Comparison of ENCODE assay signal across 11 mouse cellular contexts in the genomic region with DNA sequence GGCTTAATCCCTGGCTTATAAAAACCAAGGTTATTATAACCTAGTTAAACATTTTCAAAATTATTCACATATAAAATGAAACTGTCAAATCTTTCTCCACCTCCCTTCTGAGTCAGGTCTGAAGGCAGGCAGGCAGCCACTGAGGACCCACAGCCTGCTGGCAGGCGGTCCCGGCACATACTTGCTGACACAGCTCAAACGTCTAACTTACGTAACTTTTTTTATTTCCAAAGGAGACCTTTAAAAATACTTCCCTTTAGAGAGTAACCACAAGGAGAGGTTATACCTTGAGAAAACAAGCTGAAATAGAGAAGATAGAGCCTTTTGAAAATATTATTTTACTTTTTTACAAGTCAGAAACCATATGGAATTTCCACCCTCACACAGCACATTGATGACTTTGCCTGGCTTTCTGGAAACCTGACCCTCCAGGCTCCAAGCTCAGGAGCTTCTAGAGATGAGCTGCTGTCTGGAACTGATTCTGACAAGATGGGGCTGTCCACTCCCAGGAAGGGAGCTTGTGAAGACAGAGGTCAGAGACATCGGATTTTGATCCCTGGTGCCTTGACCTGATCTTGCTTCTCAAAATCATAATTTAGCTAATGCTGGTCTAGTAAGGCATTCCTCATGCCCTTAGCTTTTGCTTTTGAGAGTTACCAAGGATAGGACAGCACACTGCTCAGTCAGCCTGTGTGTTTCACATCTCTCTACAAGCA. TPM values are rescaled to one million over a fixed set of nuclear protein-coding genes. Genes with fewer than 3 reads are reported as not detected.
DNase-seq lines count a peak whose midpoint lies in the region; ATAC-seq and TF ChIP-seq lines count a peak whose summit lies in the region.
"Had no signal": no experiment of that assay in that cellular context is flagged by ENCODE, and none has a peak within 500 bp of the region (broad histone marks: within the 10 kb centered on the region; RNA-seq: fewer than 3 reads in every experiment).

No protein-coding gene starts in this region.

- no peaks in the 10 kb centered on the region for H3K27me3 ChIP-seq in kidney, embryonic 14.5 days (ENCODE audit: control insufficient read depth, insufficient read depth, low read length)
- no peaks in the 10 kb centered on the region for H3K27me3 ChIP-seq in embryonic facial prominence, embryonic 13.5 days
- H3K27me3 ChIP-seq in limb, embryonic 14.5 days (ENCODE audit: control insufficient read depth, insufficient read depth, low read length) = no peaks in the 10 kb centered on the region

- 25% methylated on average over 5 of the region's 5 CpGs for WGBS in kidney, embryonic 14.5 days
- WGBS in embryonic facial prominence, embryonic 13.5 days = 24% methylated on average over 5 of the region's 5 CpGs
- WGBS in limb, embryonic 14.5 days = 14% methylated on average over 5 of the region's 5 CpGs

- DNase-seq in kidney, adult 11 months = peak; percentile 56
- DNase-seq in ES-E14 (ENCODE audit: low read depth, low spot score) = no peak
- DNase-seq in limb, embryonic 14.5 days (ENCODE audit: low spot score) = peak; percentile 60
- no peak for DNase-seq in cerebellum, postnatal 10 days
- no peak for DNase-seq in right cerebral cortex, postnatal 25 days
- DNase-seq: heart, adult 18-20 months; retina, postnatal 1 day; thymus, adult 18-20 months had no signal

- H3K27ac ChIP-seq in kidney, embryonic 14.5 days (ENCODE audit: low read depth, low read length) = no peak overlapping the region
- H3K27ac ChIP-seq in ES-E14 (ENCODE audit: insufficient read depth, low read depth, low read length, poor library complexity, severe bottlenecking) = no peak overlapping the region
- 0 out of 2 replicates have a peak overlapping the region, but pooled peaks have one; percentile 33 for H3K27ac ChIP-seq in embryonic facial prominence, embryonic 13.5 days
- peak overlapping the region; percentile 71 for H3K27ac ChIP-seq in limb, embryonic 14.5 days (replicated peaks; ENCODE audit: low read depth, low read length)

- H3K9me3 ChIP-seq in kidney, embryonic 14.5 days (ENCODE audit: control insufficient read depth, low read length) = no peaks in the 10 kb centered on the region
- H3K9me3 ChIP-seq in ES-E14 (ENCODE audit: control insufficient read depth, insufficient read depth, low read depth, low read length) = no peaks in the 10 kb centered on the region
- no peaks in the 10 kb centered on the region for H3K9me3 ChIP-seq in embryonic facial prominence, embryonic 13.5 days
- H3K9me3 ChIP-seq in limb, embryonic 14.5 days (ENCODE audit: control insufficient read depth, low read length) = no peaks in the 10 kb centered on the region

- H3K4me1 ChIP-seq in kidney, embryonic 14.5 days (ENCODE audit: control insufficient read depth, insufficient read depth, low read length) = no peaks in the 10 kb centered on the region
- 0 out of 4 replicates have a peak, but pooled peaks cover 0 to 2% of the 10 kb centered on the region in 2 experiments for H3K4me1 ChIP-seq in ES-E14 (ENCODE audit: control insufficient read depth in 2 of 2, insufficient read depth in 2 of 2, low read length in 2 of 2, poor library complexity in 1 of 2)
- peaks cover 32% of the 10 kb centered on the region for H3K4me1 ChIP-seq in embryonic facial prominence, embryonic 13.5 days
- peaks cover 37% of the 10 kb centered on the region for H3K4me1 ChIP-seq in limb, embryonic 14.5 days (ENCODE audit: control insufficient read depth, insufficient read depth, low read length)

- no peaks in the 10 kb centered on the region for H3K36me3 ChIP-seq in kidney, embryonic 14.5 days (ENCODE audit: control insufficient read depth, insufficient read depth, low read length)
- no peaks in the 10 kb centered on the region for H3K36me3 ChIP-seq in ES-E14 (ENCODE audit: control insufficient read depth, insufficient read depth, low read length, poor library complexity, severe bottlenecking)
- no peaks in the 10 kb centered on the region for H3K36me3 ChIP-seq in embryonic facial prominence, embryonic 13.5 days
- H3K36me3 ChIP-seq in limb, embryonic 14.5 days (ENCODE audit: control insufficient read depth, insufficient read depth, low read length) = no peaks in the 10 kb centered on the region

- H3K4me3 ChIP-seq in kidney, embryonic 14.5 days (ENCODE audit: low read length) = no peak overlapping the region
- H3K4me3 ChIP-seq in ES-E14 (ENCODE audit: insufficient read depth in 1 of 2, low read depth in 1 of 2, low read length in 2 of 2, poor library complexity in 1 of 2, severe bottlenecking in 1 of 2) = no peak overlapping the region
- H3K4me3 ChIP-seq in embryonic facial prominence, embryonic 13.5 days = no peak overlapping the region
- H3K4me3 ChIP-seq in limb, embryonic 14.5 days (replicated peaks; ENCODE audit: low read length) = no peak overlapping the region

- no peak overlapping the region for H3K9ac ChIP-seq in kidney, embryonic 14.5 days (ENCODE audit: low read depth, low read length)
- no peak overlapping the region for H3K9ac ChIP-seq in ES-E14 (ENCODE audit: insufficient read depth, low read depth, low read length, poor library complexity, severe bottlenecking)
- no peak overlapping the region for H3K9ac ChIP-seq in embryonic facial prominence, embryonic 13.5 days
- H3K9ac ChIP-seq in limb, embryonic 14.5 days (ENCODE audit: low read depth, low read length, severe bottlenecking) = no peak overlapping the region

- in situ Hi-C loops in ES-E14 (cut with MboI; ENCODE audit: low sequenced_read_pairs in 2 of 2, unreplicated experiment in 2 of 2) = loop anchor here in 1 of 2 experiments (10.0 kb wide), 1 partner anchor 130 kb away; no protein-coding TSS in a partner anchor

- TF ChIP-seq POLR2A in limb, embryonic 14.5 days (IDR thresholded peaks at IDR 0.05; ENCODE audit: borderline replicate concordance, extremely low read depth, insufficient read depth, insufficient read length) = no peak

- no peak overlapping the region for H3K4me2 ChIP-seq in kidney, embryonic 14.5 days (replicated peaks; ENCODE audit: low read depth, low read length)
- H3K4me2 ChIP-seq in embryonic facial prominence, embryonic 13.5 days = no peak overlapping the region
- H3K4me2 ChIP-seq in limb, embryonic 14.5 days (replicated peaks; ENCODE audit: low read depth, low read length, severe bottlenecking) = no peak overlapping the region

- no peak for ATAC-seq in kidney, embryonic 14.5 days (ENCODE audit: low FRiP score, low TSS enrichment)
- ATAC-seq in embryonic facial prominence, embryonic 13.5 days (ENCODE audit: insufficient number of reproducible peaks, insufficient read depth, low FRiP score, low TSS enrichment, low read depth) = no peak
- ATAC-seq in limb, embryonic 14.5 days (ENCODE audit: low FRiP score, low read depth) = peak; percentile 86
- ATAC-seq in erythroblast, adult 5-6 weeks (replicated peaks; ENCODE audit: low FRiP score, poor library complexity, severe bottlenecking) = no peak

TF ChIP-seq in ES-E14, 5 proteins besides CTCF, POLR2A, EP300 and RAD21:
- TF ChIP-seq ZNF384 (IDR thresholded peaks at IDR 0.05; ENCODE audit: low read depth, low read length) (no peak), CHD2 (IDR thresholded peaks at IDR 0.05; ENCODE audit: low read depth, low read length) (no peak), HCFC1 (IDR thresholded peaks at IDR 0.05; ENCODE audit: borderline replicate concordance, insufficient read depth, low read length) (no peak), MAFK (IDR thresholded peaks at IDR 0.05; ENCODE audit: insufficient read depth, low read depth, low read length) (0 out of 2 replicates have a peak, but pooled peaks have one; percentile 16), ZC3H11A (IDR thresholded peaks at IDR 0.05; ENCODE audit: borderline replicate concordance, low read depth, low read length) (no peak)
TF ChIP-seq in ES-E14: peak in this region for 1.

RNA-seq across cellular contexts. Expression of a gene that starts 59.9 kb away (rescaled TPM):
- polyA plus RNA-seq in kidney, embryonic 14.5 days (2014; fragmentation: Nextera tagmentation; extraction: Ambion mirVana) = 23.6 and 32.4 TPM in 2 replicates
- total RNA-seq in ES-E14 (2012; rRNA removed) = 13.8 and 15.6 TPM in 2 replicates
- 24.3 and 24.9 TPM in 2 replicates for polyA plus RNA-seq in embryonic facial prominence, embryonic 13.5 days (2015; fragmentation: Nextera tagmentation; extraction: Ambion mirVana)
- polyA plus RNA-seq in limb, embryonic 14.5 days (2012; rRNA removed) = 8.4 and 8.5 TPM in 2 replicates
- 17.2 and 23.0 TPM in 2 replicates for polyA plus RNA-seq in limb, embryonic 14.5 days (2014; fragmentation: Nextera tagmentation; extraction: Ambion mirVana)
- total RNA-seq in erythroblast, adult 5-6 weeks (2015; ENCODE audit: low replicate concordance) = 4.8 and 12.1 TPM in 2 replicates
- total RNA-seq in erythroblast, adult 5-6 weeks (2017; ENCODE audit: low replicate concordance) = 8.9 and 17.6 TPM in 2 replicates

Comparison
In these comparisons a context has a peak if more than half of its experiments do, and no peak if none do; other contexts are left out.
1. DNase-seq: peak in kidney, adult 11 months (single experiment) and limb, embryonic 14.5 days (single experiment); none in ES-E14 (single experiment), cerebellum, postnatal 10 days (0 of 2) and right cerebral cortex, postnatal 25 days (single experiment).
2. H3K27ac ChIP-seq: peak in embryonic facial prominence, embryonic 13.5 days (single experiment) and limb, embryonic 14.5 days (single experiment); none in kidney, embryonic 14.5 days (single experiment) and ES-E14 (single experiment).